Mouse (Mus musculus) CH12.LX (cell line): ENCODE data around the gene Elp4. TPM values are rescaled to one million over a fixed set of nuclear protein-coding genes. Genes with fewer than 3 reads are reported as not detected.

Source experiments
- DNase-seq: peaks from one replicate; pipeline ENCODE4 v3.0.0-alpha.2; 2013; ENCODE audit errors: extremely low read depth
- H3K27ac ChIP-seq: 2 replicates; pipeline ENCODE4 v1.5.1; 2012; ENCODE audit warnings: low read depth, mild to moderate bottlenecking, control low read depth, moderate library complexity; ENCODE audit not compliant: insufficient read depth
- H3K27me3 ChIP-seq: replicated peaks from 2 replicates; pipeline ENCODE3; 2012; ENCODE audit warnings: inconsistent platforms
- H3K36me3 ChIP-seq, 2 experiments: replicated peaks in 1 of 2; 2 replicates each; pipeline versions ENCODE3 to v1.6.1; 2012; ENCODE audit warnings: inconsistent platforms in 1 of 2, low read length in 1 of 2, mild to moderate bottlenecking in 1 of 2, mixed read lengths in 1 of 2, moderate library complexity in 1 of 2; ENCODE audit not compliant: control insufficient read depth in 1 of 2, insufficient read depth in 1 of 2
- H3K4me1 ChIP-seq, 2 experiments: 2 replicates each; pipeline ENCODE4 v1.6.1; 2012; ENCODE audit warnings: inconsistent platforms in 1 of 2, moderate library complexity in 1 of 2; ENCODE audit not compliant: insufficient read depth in 2 of 2, control insufficient read depth in 1 of 2
- H3K4me2 ChIP-seq: 2 replicates; pipeline ENCODE4 v1.6.1; 2012; ENCODE audit warnings: low read depth, mild to moderate bottlenecking, control low read depth; ENCODE audit not compliant: poor library complexity, insufficient read depth, severe bottlenecking
- H3K4me3 ChIP-seq, 3 experiments: fragments of 150-350 bp in 1 of 3; sonication (generic) in 1 of 3; replicated peaks in 1 of 3; 2 replicates each; pipeline versions ENCODE3 to v1.5.1; 2011 to 2012; ENCODE audit warnings: low read depth in 2 of 3, low read length in 2 of 3, mild to moderate bottlenecking in 2 of 3, moderate library complexity in 2 of 3, control low read depth in 1 of 3, improper control_type of control experiment in 1 of 3, inconsistent platforms in 1 of 3, mixed read lengths in 1 of 3; ENCODE audit not compliant: poor library complexity in 1 of 3
- H3K79me2 ChIP-seq: replicated peaks from 2 replicates; pipeline ENCODE4 v1.6.1; 2012; ENCODE audit warnings: mild to moderate bottlenecking, moderate library complexity; ENCODE audit not compliant: control insufficient read depth, poor library complexity, insufficient read depth, severe bottlenecking; ENCODE audit errors: extremely low read depth
- H3K9ac ChIP-seq: 2 replicates; pipeline ENCODE4 v1.6.1; 2012; ENCODE audit warnings: low read depth, mild to moderate bottlenecking, control low read depth, moderate library complexity; ENCODE audit not compliant: insufficient read depth
- H3K9me3 ChIP-seq: replicated peaks from 2 replicates; pipeline ENCODE3; 2012; ENCODE audit warnings: low read length, inconsistent platforms, mixed read lengths
- BHLHE40 ChIP-seq: IDR thresholded peaks from 2 replicates; pipeline ENCODE4 v1.6.1; 2011; ENCODE audit warnings: mild to moderate bottlenecking, low read depth, low read length, improper control_type of control experiment
- CHD1 ChIP-seq: IDR thresholded peaks from 2 replicates; pipeline ENCODE4 v1.6.1; 2012; ENCODE audit warnings: low read depth, low read length, improper control_type of control experiment, inconsistent platforms
- CHD2 ChIP-seq: IDR thresholded peaks from 2 replicates; pipeline ENCODE4 v1.6.1; 2011; ENCODE audit warnings: low read length, improper control_type of control experiment
- CTCF ChIP-seq, 2 experiments: IDR thresholded peaks in 1 of 2; conservative IDR thresholded peaks in 1 of 2; 2 replicates each; pipeline ENCODE4 v1.5.1; 2011 to 2012; ENCODE audit warnings: low read depth in 2 of 2, low read length in 2 of 2, improper control_type of control experiment in 1 of 2, inconsistent platforms in 1 of 2, mild to moderate bottlenecking in 1 of 2, moderate library complexity in 1 of 2
- E2F4 ChIP-seq: IDR thresholded peaks from 2 replicates; pipeline ENCODE4 v1.6.1; 2011; ENCODE audit warnings: low read depth, low read length, improper control_type of control experiment; ENCODE audit not compliant: insufficient replicate concordance
- EP300 ChIP-seq: IDR thresholded peaks from 2 replicates; pipeline ENCODE4 v1.6.1; 2011; ENCODE audit warnings: low read length, improper control_type of control experiment
- ETS1 ChIP-seq: conservative IDR thresholded peaks from 2 replicates; pipeline ENCODE4 v1.6.1; 2012; ENCODE audit warnings: low read depth, mild to moderate bottlenecking, inconsistent platforms, low read length, improper control_type of control experiment, moderate library complexity
- GABPA ChIP-seq: IDR thresholded peaks from 2 replicates; pipeline ENCODE4 v1.6.1; 2012; ENCODE audit warnings: low read depth, low read length, improper control_type of control experiment, inconsistent platforms; ENCODE audit not compliant: insufficient replicate concordance
- HCFC1 ChIP-seq: IDR thresholded peaks from 2 replicates; pipeline ENCODE4 v1.6.1; 2012; ENCODE audit warnings: low read depth, mild to moderate bottlenecking, inconsistent platforms, low read length, improper control_type of control experiment
- IRF4 ChIP-seq: IDR thresholded peaks from 2 replicates; pipeline ENCODE4 v1.6.1; 2014; ENCODE audit warnings: low read depth, mild to moderate bottlenecking, inconsistent platforms, low read length, improper control_type of control experiment
- MAFK ChIP-seq: IDR thresholded peaks from 2 replicates; pipeline ENCODE4 v1.6.1; 2011; ENCODE audit warnings: low read length, improper control_type of control experiment; ENCODE audit not compliant: insufficient replicate concordance
- MAX ChIP-seq: IDR thresholded peaks from 2 replicates; pipeline ENCODE4 v1.6.1; 2011; ENCODE audit warnings: low read length, improper control_type of control experiment
- MXI1 ChIP-seq: IDR thresholded peaks from 2 replicates; pipeline ENCODE4 v1.6.1; 2011; ENCODE audit warnings: mild to moderate bottlenecking, low read depth, low read length, improper control_type of control experiment
- MYC ChIP-seq: IDR thresholded peaks from 2 replicates; pipeline ENCODE4 v1.6.1; 2011; ENCODE audit warnings: low read depth, mild to moderate bottlenecking, improper control_type of control experiment, low read length
- PAX5 ChIP-seq: IDR thresholded peaks from 2 replicates; pipeline ENCODE4 v1.6.1; 2012; ENCODE audit warnings: low read length, inconsistent platforms, mixed read lengths
- POLR2A ChIP-seq: IDR thresholded peaks from 2 replicates; pipeline ENCODE4 v1.6.1; 2011; ENCODE audit warnings: low read depth, mild to moderate bottlenecking, improper control_type of control experiment, low read length
- SIN3A ChIP-seq: IDR thresholded peaks from 2 replicates; pipeline ENCODE4 v1.6.1; 2012; ENCODE audit warnings: low read length, improper control_type of control experiment, inconsistent platforms
- TBP ChIP-seq: conservative IDR thresholded peaks from 2 replicates; pipeline ENCODE4 v1.6.1; 2011; ENCODE audit warnings: low read depth, low read length, improper control_type of control experiment
- TCF12 ChIP-seq: IDR thresholded peaks from 2 replicates; pipeline ENCODE4 v1.6.1; 2014; ENCODE audit warnings: low read depth, mild to moderate bottlenecking, inconsistent platforms, low read length, improper control_type of control experiment
- UBTF ChIP-seq: IDR thresholded peaks from 2 replicates; pipeline ENCODE4 v1.6.1; 2012; ENCODE audit warnings: low read depth, mild to moderate bottlenecking, inconsistent platforms, low read length, improper control_type of control experiment, moderate library complexity
- USF1 ChIP-seq: IDR thresholded peaks from 2 replicates; pipeline ENCODE4 v1.6.1; 2014; ENCODE audit warnings: low read depth, mild to moderate bottlenecking, inconsistent platforms, low read length, improper control_type of control experiment
- USF2 ChIP-seq: conservative IDR thresholded peaks from 2 replicates; pipeline ENCODE4 v1.6.1; 2011; ENCODE audit warnings: low read depth, low read length, improper control_type of control experiment
- ZKSCAN1 ChIP-seq: IDR thresholded peaks from 2 replicates; pipeline ENCODE4 v1.6.1; 2012; ENCODE audit warnings: low read depth, inconsistent platforms, low read length, improper control_type of control experiment, borderline replicate concordance
- ZMIZ1 ChIP-seq: IDR thresholded peaks from 2 replicates; pipeline ENCODE4 v1.6.1; 2012; ENCODE audit warnings: low read depth, mild to moderate bottlenecking, inconsistent platforms, low read length, improper control_type of control experiment
- ZNF384 ChIP-seq: IDR thresholded peaks from 2 replicates; pipeline ENCODE4 v1.6.1; 2012; ENCODE audit warnings: low read depth, low read length, improper control_type of control experiment, inconsistent platforms
- dilution Hi-C: fragments of 300-500 bp; cut with MboI; formaldehyde crosslinking; loops from 2 replicates; pipeline ENCODE4 v1.14.3; 2020; ENCODE audit warnings: low sequenced_read_pairs; ENCODE audit not compliant: extremely low pct_unique_long_range_greater_than_20kb, extremely low pct_ligation_motif_present
- in situ Hi-C: fragments of 300-500 bp; cut with MboI; formaldehyde crosslinking; loops from 3 replicates; pipeline ENCODE4 v1.14.3; 2019; ENCODE audit warnings: low sequenced_read_pairs, low pct_ligation_motif_present, low pct_unique_long_range_greater_than_20kb, mixed read lengths
- polyA plus RNA-seq: library from polyadenylated mRNA; unstranded; fragments of >175 nt; gene quantifications from 2 replicates; pipeline ENCODE4 v1.2.1, GENCODE M21; 2012; ENCODE audit warnings: low read depth; ENCODE audit not compliant: insufficient read length
- total RNA-seq, 2 experiments: library from RNA; depleted of rRNA; stranded (reverse); fragments of 300-350 nt in 1 of 2; fragments of >200 nt in 1 of 2; gene quantifications; 2 replicates each; pipeline ENCODE4 v1.2.3; 2012 to 2014

Gene Elp4
- total and polyA plus RNA-seq, 3 experiments = 11.6 to 31.2 (median 21.3) TPM

- no peak overlapping the region for H3K27ac ChIP-seq
- in situ Hi-C loops (no loop called here), dilution Hi-C loops (no loop called here)
- no peak overlapping the region for H3K4me2 ChIP-seq
- H3K36me3 ChIP-seq = peaks cover 0 to 6% of the 10 kb centered on the region in 2 experiments
- no peaks in the 10 kb centered on the region for H3K27me3 ChIP-seq
- H3K9me3 ChIP-seq = no peaks in the 10 kb centered on the region
- H3K4me3 ChIP-seq = no peak overlapping the region
- no peaks in the 10 kb centered on the region for H3K79me2 ChIP-seq
- no peak overlapping the region for H3K9ac ChIP-seq
- no peak for DNase-seq
- H3K4me1 ChIP-seq = no peaks in the 10 kb centered on the region
- TF ChIP-seq PAX5 (no peak), TCF12 (no peak), ZNF384 (no peak), MAFK (no peak), HCFC1 (no peak), USF2 (no peak), MXI1 (no peak), EP300 (no peak), BHLHE40 (no peak), CHD1 (no peak), ZMIZ1 (no peak), CTCF (conservative IDR thresholded peaks at IDR 0.05 in 1 of 2, IDR thresholded peaks at IDR 0.05 in 1 of 2; ENCODE audit: low read depth in 2 of 2, low read length in 2 of 2) (no peak), SIN3A (no peak), POLR2A (no peak)
These were observed 134.5 kb downstream of the Elp4 start for GRCm38 (mm10) chr2:105769747-105770328.

GRCm38 (mm10) chr2:105753512-105753911 lies 150.9 kb downstream of the Elp4 start:
- Histone ChIP-seq H3K4me2 (no peak overlapping the region), H3K9me3 (no peaks in the 10 kb centered on the region), H3K36me3 (peaks cover 0 to 1% of the 10 kb centered on the region in 2 experiments), H3K27ac (no peak overlapping the region)
- in situ Hi-C loops = no loop called here
- no peak for DNase-seq
- TF ChIP-seq PAX5 = no peak
- TF ChIP-seq EP300 = no peak
- no peak for TF ChIP-seq ZNF384
- no peak for TF ChIP-seq E2F4
- no peak for TF ChIP-seq SIN3A
- TF ChIP-seq ZMIZ1 = no peak
- TF ChIP-seq ZKSCAN1 = no peak
- no peak for TF ChIP-seq MYC
- TF ChIP-seq USF2 = no peak
- TF ChIP-seq IRF4 = no peak
- no peak for TF ChIP-seq CHD2
- TF ChIP-seq UBTF = no peak
- TF ChIP-seq GABPA = no peak
- TF ChIP-seq MAX = no peak
- no peak for TF ChIP-seq USF1
- no peak for TF ChIP-seq TBP
- no peak for TF ChIP-seq ETS1
- TF ChIP-seq, all 38 proteins: peak for 0
- Histone ChIP-seq H3K9ac (no peak overlapping the region), H3K4me1 (no peaks in the 10 kb centered on the region), H3K27me3 (no peaks in the 10 kb centered on the region), H3K79me2 (no peaks in the 10 kb centered on the region), H3K4me3 (no peak overlapping the region)
- dilution Hi-C loops = no loop called here
